Mouse (Mus musculus) stomach, postnatal 0 days (tissue): Measurements from ENCODE around the gene Nt5c1a.

Experiments
- CTCF ChIP-seq: IDR thresholded peaks from 2 replicates; pipeline ENCODE4 v1.5.1; 2016; ENCODE audit warnings: antibody characterized with exemption, low read depth, mild to moderate bottlenecking, moderate library complexity
- EP300 ChIP-seq: optimal IDR thresholded peaks from 2 replicates; pipeline ENCODE3; 2016; ENCODE audit warnings: antibody characterized with exemption

DNA sequence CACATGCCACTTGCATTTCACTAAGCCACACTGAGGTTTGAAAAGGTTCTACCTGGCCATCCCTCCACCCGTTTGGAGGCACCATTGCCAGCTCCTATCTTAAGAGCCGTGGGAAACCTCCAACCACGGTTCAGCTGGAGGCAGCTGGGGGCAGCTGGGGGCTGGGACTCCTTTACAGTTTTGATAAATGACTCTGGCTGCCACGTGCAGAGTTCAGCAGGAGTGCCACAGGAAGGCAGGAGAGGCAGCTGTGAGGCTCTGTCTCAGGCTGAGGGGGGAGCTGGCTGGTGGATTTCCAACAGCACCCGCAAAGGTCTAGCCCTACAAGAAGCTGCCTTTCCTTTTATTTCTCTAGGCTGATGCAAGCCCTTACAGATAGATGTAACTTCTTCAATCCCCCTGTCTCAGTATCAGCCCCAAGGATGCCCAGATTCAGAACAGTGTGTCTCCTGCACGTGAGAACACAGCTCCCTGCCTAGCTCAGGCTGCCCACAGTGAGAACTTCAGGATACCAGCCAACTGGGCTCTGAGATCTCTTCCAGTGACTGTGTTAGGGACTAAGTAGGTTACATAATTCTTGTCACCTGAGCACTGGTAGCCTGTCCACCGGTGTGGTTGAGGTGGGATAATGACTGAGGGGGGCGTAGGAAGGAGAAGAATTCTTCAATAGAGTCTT lies 58.9 kb downstream of the Nt5c1a start:
- TF ChIP-seq CTCF (no peak), EP300 (no peak)
